Mouse (Mus musculus) megakaryocyte, embryonic 14.5 days (primary cell): ENCODE results near the gene Dab1. TPM values are rescaled to one million over a fixed set of nuclear protein-coding genes. Genes with fewer than 3 reads are reported as not detected.

Source experiments
- H3K27me3 ChIP-seq: replicated peaks from 2 replicates; pipeline ENCODE3; 2012; ENCODE audit warnings: inconsistent platforms
- H3K36me3 ChIP-seq: replicated peaks from 2 replicates; pipeline ENCODE3; 2012; ENCODE audit warnings: low read length, inconsistent platforms, mixed read lengths
- H3K4me1 ChIP-seq: 2 replicates; pipeline ENCODE4 v1.6.1; 2012; ENCODE audit warnings: inconsistent platforms
- H3K4me3 ChIP-seq: replicated peaks from 2 replicates; pipeline ENCODE3; 2012; ENCODE audit warnings: moderate library complexity, mild to moderate bottlenecking, inconsistent platforms
- H3K9me3 ChIP-seq: 2 replicates; pipeline ENCODE4 v1.6.1; 2012; ENCODE audit warnings: inconsistent platforms
- FLI1 ChIP-seq: IDR thresholded peaks from 2 replicates; pipeline ENCODE4 v1.6.1; 2012; ENCODE audit warnings: low read length, inconsistent platforms, mixed read lengths
- GATA1 ChIP-seq: IDR thresholded peaks from 3 replicates; pipeline ENCODE4 v1.6.1; 2012; ENCODE audit warnings: mixed read lengths, low read length, inconsistent platforms, borderline replicate concordance
- polyA plus RNA-seq: library from polyadenylated mRNA; stranded (reverse); fragments of >175 nt; gene quantifications from 2 replicates; pipeline ENCODE4 v1.2.3, GENCODE M21; 2012; ENCODE audit warnings: low replicate concordance; ENCODE audit not compliant: insufficient read depth

Dab1 gene
- polyA plus RNA-seq, 1 experiment, result not detected

- Histone ChIP-seq H3K4me3 (no peak overlapping the region), H3K9me3 (peaks cover 52% of the 10 kb centered on the region), H3K36me3 (no peaks in the 10 kb centered on the region), H3K4me1 (no peaks in the 10 kb centered on the region), H3K27me3 (no peaks in the 10 kb centered on the region)
- no peak for TF ChIP-seq GATA1
- no peak for TF ChIP-seq FLI1
Measured at GRCm38 (mm10) chr4:104597490-104598465, 978.6 kb downstream of the Dab1 start.

DNA sequence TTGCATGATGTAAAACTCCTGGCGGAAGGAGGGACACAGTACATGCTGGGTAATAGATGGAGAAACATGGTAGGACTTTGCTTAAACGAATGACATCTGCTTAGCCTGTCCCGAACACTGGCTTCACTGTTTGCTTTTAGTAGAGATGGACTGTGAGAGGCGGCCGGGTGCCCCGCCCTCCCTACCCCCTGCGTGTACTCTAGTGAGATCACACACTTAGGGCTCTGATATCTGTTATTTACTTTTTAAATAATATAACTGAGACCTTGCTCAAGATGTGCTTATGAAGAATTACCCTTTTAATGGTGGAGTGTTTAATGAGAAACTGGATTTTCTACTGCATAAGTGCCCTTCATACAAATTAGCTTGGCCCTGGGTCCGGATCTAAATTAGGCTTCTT, 983.6 kb downstream of the Dab1 start:
- no peaks in the 10 kb centered on the region for H3K27me3 ChIP-seq
- TF ChIP-seq GATA1 (no peak), FLI1 (no peak)
- no peaks in the 10 kb centered on the region for H3K4me1 ChIP-seq
- no peak overlapping the region for H3K4me3 ChIP-seq
- H3K9me3 ChIP-seq, result peaks cover 31% of the 10 kb centered on the region
- no peaks in the 10 kb centered on the region for H3K36me3 ChIP-seq

DNA sequence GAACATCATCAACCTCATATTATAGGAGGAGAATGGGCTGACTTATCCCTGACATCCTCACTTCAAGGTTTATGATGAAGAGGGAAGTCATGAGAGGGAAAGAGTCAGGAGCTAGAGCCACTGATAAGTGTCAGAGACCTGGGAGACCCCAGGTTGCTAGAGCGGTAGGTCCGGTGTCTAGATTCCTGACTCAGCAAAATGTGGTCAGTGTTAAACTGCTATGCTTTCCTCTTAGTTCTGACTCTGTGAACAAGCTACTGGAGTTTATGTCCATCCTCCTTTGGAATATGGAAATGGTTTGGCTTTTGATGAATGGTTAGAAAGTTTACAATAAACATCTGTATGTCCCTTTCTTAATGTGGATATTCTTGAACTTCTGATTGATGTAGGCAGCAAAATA, 985.1 kb downstream of the Dab1 start:
- Histone ChIP-seq H3K36me3 (no peaks in the 10 kb centered on the region), H3K4me3 (no peak overlapping the region)

GRCm38 (mm10) chr4:104606881-104607280, 987.7 kb downstream of the Dab1 start:
- H3K27me3 ChIP-seq, result no peaks in the 10 kb centered on the region
- no peaks in the 10 kb centered on the region for H3K36me3 ChIP-seq
- TF ChIP-seq GATA1 (no peak), FLI1 (no peak)
- no peaks in the 10 kb centered on the region for H3K4me1 ChIP-seq
- H3K4me3 ChIP-seq, result no peak overlapping the region
- peaks cover 35% of the 10 kb centered on the region for H3K9me3 ChIP-seq

More for the DNA sequence above, 985.1 kb downstream of the Dab1 start:
- Histone ChIP-seq H3K9me3 (peaks cover 33% of the 10 kb centered on the region), H3K27me3 (no peaks in the 10 kb centered on the region), H3K4me1 (no peaks in the 10 kb centered on the region)
- TF ChIP-seq FLI1, result no peak
- TF ChIP-seq GATA1, result no peak

- no peak for TF ChIP-seq FLI1
- Histone ChIP-seq H3K4me1 (no peaks in the 10 kb centered on the region), H3K36me3 (no peaks in the 10 kb centered on the region), H3K9me3 (peaks cover 32% of the 10 kb centered on the region), H3K27me3 (no peaks in the 10 kb centered on the region), H3K4me3 (no peak overlapping the region)
Measured at GRCm38 (mm10) chr4:104607636-104608035, 988.5 kb downstream of the Dab1 start.

DNA sequence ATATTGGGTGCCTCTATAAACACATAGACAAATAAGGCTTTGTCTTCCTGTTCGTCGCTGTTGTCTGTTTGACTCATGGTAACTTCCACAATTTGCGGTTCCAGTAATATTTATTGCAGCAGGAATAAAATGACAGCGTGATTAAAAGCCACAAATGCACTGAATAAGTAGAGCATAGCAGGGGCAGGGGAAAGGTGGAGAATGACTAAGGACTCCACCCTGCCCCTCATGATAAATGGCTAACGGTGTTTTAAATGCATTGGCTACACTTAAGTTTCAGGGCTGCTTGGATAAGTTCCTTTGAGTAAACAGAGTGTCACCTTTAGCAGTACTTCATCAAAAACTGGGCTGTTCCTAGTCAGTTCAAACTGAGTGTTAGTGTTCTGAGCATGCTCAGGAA, 1000.3 kb downstream of the Dab1 start:
- H3K9me3 ChIP-seq, result peaks cover 31% of the 10 kb centered on the region
- no peaks in the 10 kb centered on the region for H3K36me3 ChIP-seq
- H3K4me1 ChIP-seq, result no peaks in the 10 kb centered on the region
- TF ChIP-seq GATA1 (no peak), FLI1 (no peak)
- H3K4me3 ChIP-seq, result no peak overlapping the region
- H3K27me3 ChIP-seq, result no peaks in the 10 kb centered on the region

GRCm38 (mm10) chr4:104625316-104625715, 1006.2 kb downstream of the Dab1 start:
- H3K27me3 ChIP-seq, result no peaks in the 10 kb centered on the region
- H3K36me3 ChIP-seq, result no peaks in the 10 kb centered on the region
- no peaks in the 10 kb centered on the region for H3K4me1 ChIP-seq
- TF ChIP-seq GATA1, result no peak
- TF ChIP-seq FLI1, result no peak
- no peak overlapping the region for H3K4me3 ChIP-seq
- peaks cover 24% of the 10 kb centered on the region for H3K9me3 ChIP-seq

GRCm38 (mm10) chr4:104628708-104629107, 1009.5 kb downstream of the Dab1 start:
- TF ChIP-seq FLI1 (no peak), GATA1 (no peak)
- H3K9me3 ChIP-seq, result peaks cover 36% of the 10 kb centered on the region
- H3K36me3 ChIP-seq, result no peaks in the 10 kb centered on the region
- H3K4me1 ChIP-seq, result no peaks in the 10 kb centered on the region
- no peaks in the 10 kb centered on the region for H3K27me3 ChIP-seq
- no peak overlapping the region for H3K4me3 ChIP-seq

DNA sequence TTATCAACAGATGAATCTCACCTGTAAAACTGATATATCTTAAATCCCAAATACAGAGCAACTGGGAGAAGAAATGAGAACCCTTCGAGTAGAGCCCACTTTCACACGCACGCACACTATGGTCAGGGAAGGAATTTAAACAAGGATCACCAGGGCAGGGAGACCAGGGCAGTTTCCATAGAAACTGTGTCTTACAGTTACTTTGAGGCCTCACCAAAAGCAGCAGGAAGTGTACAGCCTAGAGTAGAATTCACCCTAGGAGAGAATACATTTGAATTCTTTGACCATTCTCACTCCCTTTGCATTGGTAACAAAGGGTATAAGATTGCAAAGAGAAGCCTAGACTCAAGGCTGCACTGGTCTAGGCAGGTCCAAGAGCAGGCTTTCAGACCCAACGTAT, 1017.9 kb downstream of the Dab1 start:
- Histone ChIP-seq H3K36me3 (no peaks in the 10 kb centered on the region), H3K9me3 (peaks cover 47% of the 10 kb centered on the region)
- no peak for TF ChIP-seq FLI1
- no peak for TF ChIP-seq GATA1

DNA sequence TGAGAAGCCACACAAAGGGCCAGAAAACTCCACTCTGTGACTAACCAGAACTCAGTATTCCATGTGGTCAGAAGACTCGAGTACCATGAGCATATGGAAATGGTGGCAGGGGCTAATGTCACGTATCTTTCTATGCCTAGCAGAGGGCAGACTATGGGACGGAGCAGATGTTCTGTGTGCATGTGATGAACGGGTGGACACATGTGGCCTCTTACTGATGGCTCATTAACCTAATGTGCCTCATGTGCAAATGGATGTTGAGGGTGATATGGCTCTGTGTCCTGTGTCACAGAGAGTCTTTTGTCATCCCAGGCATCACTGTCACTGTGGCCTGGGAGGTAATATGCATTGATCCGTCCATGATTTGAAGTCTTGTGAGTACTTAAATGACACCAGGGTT, 1021.5 kb downstream of the Dab1 start:
- Histone ChIP-seq H3K4me3 (no peak overlapping the region), H3K36me3 (no peaks in the 10 kb centered on the region), H3K9me3 (peaks cover 44% of the 10 kb centered on the region), H3K27me3 (no peaks in the 10 kb centered on the region), H3K4me1 (no peaks in the 10 kb centered on the region)
- TF ChIP-seq GATA1, result no peak
- TF ChIP-seq FLI1, result no peak

More for the DNA sequence above, 1017.9 kb downstream of the Dab1 start:
- Histone ChIP-seq H3K4me1 (no peaks in the 10 kb centered on the region), H3K4me3 (no peak overlapping the region), H3K27me3 (no peaks in the 10 kb centered on the region)
